Mouse (Mus musculus): Measurements from ENCODE around the gene Foxk1. TPM values are rescaled to one million over a fixed set of nuclear protein-coding genes. Genes with fewer than 3 reads are reported as not detected.

The Foxk1 gene
- 3.1 and 5.1 TPM in 2 replicates for polyA plus RNA-seq (2015; fragmentation: Nextera tagmentation; extraction: Ambion mirVana)

GRCm38 (mm10) chr5:142400981-142401640, at the start of gene Foxk1:
Gene Foxk1 (plus strand): TSS chr5:142401497.
- peak within 1 kb of the TSS; percentile 92 for H3K4me3 ChIP-seq (ENCODE audit: low read length)
- H3K27ac ChIP-seq (ENCODE audit: low read depth, low read length): peak within 1 kb of the TSS; percentile 91
- H3K27me3 ChIP-seq (replicated peaks; ENCODE audit: control insufficient read depth, insufficient read depth, low read length): no peaks in the 10 kb centered on the region
- under 1% methylated on average over 33 of the region's 60 CpGs for WGBS
- peak; percentile 94 for ATAC-seq
- peak within 1 kb of the TSS; percentile 92 for H3K4me2 ChIP-seq (ENCODE audit: low read length)
- H3K36me3 ChIP-seq (ENCODE audit: control insufficient read depth, insufficient read depth, low read length): no peaks in the 10 kb centered on the region
- H3K9ac ChIP-seq (ENCODE audit: low read depth, low read length): peak within 1 kb of the TSS; percentile 96
- no peaks in the 10 kb centered on the region for H3K9me3 ChIP-seq (ENCODE audit: control insufficient read depth, low read length)
- peaks cover 33% of the 10 kb centered on the region for H3K4me1 ChIP-seq (ENCODE audit: control insufficient read depth, insufficient read depth, low read depth, low read length)

DNA sequence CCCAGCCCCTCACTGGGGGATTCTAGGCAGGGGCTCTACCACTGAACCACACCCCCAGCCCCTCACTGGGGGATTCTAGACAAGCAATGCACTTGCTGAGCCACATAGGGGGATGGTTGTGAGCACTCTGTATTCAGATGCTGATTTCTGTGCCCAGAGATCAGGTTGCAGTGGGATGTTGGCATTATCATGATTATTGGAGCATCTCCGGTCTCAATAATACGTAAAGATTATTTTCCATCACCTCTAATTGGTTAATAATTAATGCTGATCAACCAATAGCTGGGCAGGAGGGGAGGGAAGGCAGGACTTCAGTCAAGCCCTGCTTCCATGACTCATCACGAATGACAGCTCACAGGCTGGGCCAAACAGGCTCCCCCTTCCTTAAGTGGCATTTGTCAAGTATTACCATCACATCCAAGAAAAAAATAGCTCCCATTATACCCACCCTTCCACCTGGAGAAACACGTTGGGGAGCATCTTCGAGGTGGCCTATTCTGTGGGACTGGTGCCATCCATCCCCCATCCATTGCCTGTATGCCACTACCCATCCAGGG, 48.9 kb upstream of the Foxk1 start:
- Histone ChIP-seq H3K4me1 (ENCODE audit: control insufficient read depth, insufficient read depth, low read depth, low read length) (no peaks in the 10 kb centered on the region), H3K4me3 (ENCODE audit: low read length) (no peak overlapping the region), H3K9ac (ENCODE audit: low read depth, low read length) (no peak overlapping the region), H3K27me3 (replicated peaks; ENCODE audit: control insufficient read depth, insufficient read depth, low read length) (no peaks in the 10 kb centered on the region), H3K36me3 (ENCODE audit: control insufficient read depth, insufficient read depth, low read length) (no peaks in the 10 kb centered on the region), H3K4me2 (ENCODE audit: low read length) (no peak overlapping the region), H3K9me3 (ENCODE audit: control insufficient read depth, low read length) (peaks cover 3% of the 10 kb centered on the region; the same call in 1 of the 2 replicates), H3K27ac (ENCODE audit: low read depth, low read length) (no peak overlapping the region)
- no peak for ATAC-seq
- 89% methylated on average over 5 of the region's 5 CpGs for WGBS

DNA sequence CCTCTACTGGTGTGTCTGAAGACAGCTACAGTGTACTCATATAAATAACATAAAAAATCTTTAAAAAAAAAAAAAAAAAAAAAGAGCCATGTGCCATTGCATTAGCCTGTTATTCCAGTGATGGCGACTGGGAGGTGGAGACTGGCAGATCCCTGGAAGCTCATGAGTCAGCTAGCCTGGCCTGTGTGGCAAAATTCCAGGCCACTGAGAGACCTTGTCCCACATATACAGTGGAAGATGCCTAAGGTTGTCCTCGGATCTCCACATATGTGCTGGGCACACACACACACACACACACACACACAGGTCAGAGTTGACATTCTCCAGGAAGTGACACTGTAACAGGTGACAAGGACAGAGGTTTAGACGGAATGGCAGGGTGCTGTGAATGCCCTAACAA, 46.2 kb upstream of the Foxk1 start:
- Histone ChIP-seq H3K9ac (ENCODE audit: low read depth, low read length) (no peak overlapping the region), H3K4me3 (ENCODE audit: low read length) (no peak overlapping the region), H3K4me1 (ENCODE audit: control insufficient read depth, insufficient read depth, low read depth, low read length) (no peaks in the 10 kb centered on the region), H3K36me3 (ENCODE audit: control insufficient read depth, insufficient read depth, low read length) (no peaks in the 10 kb centered on the region), H3K27ac (ENCODE audit: low read depth, low read length) (no peak overlapping the region), H3K9me3 (ENCODE audit: control insufficient read depth, low read length) (no peaks in the 10 kb centered on the region), H3K27me3 (replicated peaks; ENCODE audit: control insufficient read depth, insufficient read depth, low read length) (no peaks in the 10 kb centered on the region), H3K4me2 (ENCODE audit: low read length) (no peak overlapping the region)
- ATAC-seq: no peak
- 88% methylated on average over 3 of the region's 3 CpGs for WGBS

DNA sequence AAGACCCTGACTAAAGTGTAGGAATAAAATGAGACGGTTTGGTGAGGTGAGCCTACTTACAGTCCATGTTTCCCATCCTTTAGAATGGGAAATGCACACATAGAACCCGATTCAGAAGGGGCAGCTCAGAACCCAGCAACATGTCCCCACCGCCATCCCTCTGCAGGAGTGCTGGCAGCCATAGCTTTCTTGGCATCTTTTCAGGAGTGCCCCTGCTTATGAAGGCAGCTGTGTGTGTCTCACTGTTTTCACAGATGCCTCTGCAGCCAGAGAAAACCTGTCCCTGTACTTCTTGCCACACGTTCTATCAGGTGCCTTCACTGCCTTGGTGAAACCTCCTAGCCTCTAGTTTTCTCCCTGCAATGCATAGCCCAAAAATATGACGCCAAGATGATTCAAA, 40.1 kb upstream of the Foxk1 start:
- Histone ChIP-seq H3K4me3 (ENCODE audit: low read length) (no peak overlapping the region), H3K27me3 (replicated peaks; ENCODE audit: control insufficient read depth, insufficient read depth, low read length) (no peaks in the 10 kb centered on the region), H3K4me2 (ENCODE audit: low read length) (no peak overlapping the region), H3K9me3 (ENCODE audit: control insufficient read depth, low read length) (no peaks in the 10 kb centered on the region), H3K27ac (ENCODE audit: low read depth, low read length) (no peak overlapping the region), H3K36me3 (ENCODE audit: control insufficient read depth, insufficient read depth, low read length) (no peaks in the 10 kb centered on the region), H3K4me1 (ENCODE audit: control insufficient read depth, insufficient read depth, low read depth, low read length) (no peaks in the 10 kb centered on the region), H3K9ac (ENCODE audit: low read depth, low read length) (no peak overlapping the region)
- no peak for ATAC-seq
- WGBS: 49% methylated on average over 5 of the region's 5 CpGs

DNA sequence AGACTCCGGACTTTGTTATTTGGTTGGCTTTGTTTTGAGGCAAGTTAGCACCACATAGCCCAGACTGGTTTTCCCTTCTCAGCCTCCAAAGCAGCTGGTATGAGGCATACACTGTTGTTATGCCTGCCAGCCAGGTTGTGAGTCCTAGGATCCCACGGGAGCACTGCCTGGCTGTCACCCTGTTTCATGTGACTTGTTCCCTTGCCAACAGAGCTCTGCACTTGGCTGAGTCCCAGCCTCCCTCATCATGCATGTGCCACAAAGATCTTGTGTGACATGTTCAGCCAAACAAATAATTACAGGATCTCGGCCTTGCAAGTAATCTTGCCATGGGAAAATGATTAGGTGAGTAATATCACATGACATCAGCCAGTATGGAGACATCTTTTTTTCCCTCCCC, 38.4 kb upstream of the Foxk1 start:
- Histone ChIP-seq H3K4me2 (ENCODE audit: low read length) (no peak overlapping the region), H3K4me3 (ENCODE audit: low read length) (no peak overlapping the region), H3K4me1 (ENCODE audit: control insufficient read depth, insufficient read depth, low read depth, low read length) (peaks cover 5% of the 10 kb centered on the region), H3K36me3 (ENCODE audit: control insufficient read depth, insufficient read depth, low read length) (no peaks in the 10 kb centered on the region), H3K9me3 (ENCODE audit: control insufficient read depth, low read length) (no peaks in the 10 kb centered on the region), H3K27ac (ENCODE audit: low read depth, low read length) (peak overlapping the region; percentile 29; the same call in 1 of the 2 replicates), H3K27me3 (replicated peaks; ENCODE audit: control insufficient read depth, insufficient read depth, low read length) (no peaks in the 10 kb centered on the region), H3K9ac (ENCODE audit: low read depth, low read length) (no peak overlapping the region)
- 47% methylated on average over 3 of the region's 3 CpGs for WGBS
- ATAC-seq: 0 out of 2 replicates have a peak, but pooled peaks have one; percentile 10

GRCm38 (mm10) chr5:142364095-142364494, 37.2 kb upstream of the Foxk1 start:
- Histone ChIP-seq H3K4me1 (ENCODE audit: control insufficient read depth, insufficient read depth, low read depth, low read length) (peaks cover 10% of the 10 kb centered on the region), H3K27me3 (replicated peaks; ENCODE audit: control insufficient read depth, insufficient read depth, low read length) (no peaks in the 10 kb centered on the region), H3K4me3 (ENCODE audit: low read length) (no peak overlapping the region), H3K9me3 (ENCODE audit: control insufficient read depth, low read length) (no peaks in the 10 kb centered on the region), H3K4me2 (ENCODE audit: low read length) (no peak overlapping the region), H3K9ac (ENCODE audit: low read depth, low read length) (no peak overlapping the region), H3K36me3 (ENCODE audit: control insufficient read depth, insufficient read depth, low read length) (no peaks in the 10 kb centered on the region), H3K27ac (ENCODE audit: low read depth, low read length) (no peak overlapping the region)
- ATAC-seq: no peak
- WGBS: 61% methylated on average over 5 of the region's 5 CpGs

GRCm38 (mm10) chr5:142367085-142368081, 33.9 kb upstream of the Foxk1 start:
- under 1% methylated on average over 83 of the region's 83 CpGs for WGBS
- H3K9ac ChIP-seq (ENCODE audit: low read depth, low read length): peak overlapping the region; percentile 64
- H3K9me3 ChIP-seq (ENCODE audit: control insufficient read depth, low read length): no peaks in the 10 kb centered on the region
- H3K36me3 ChIP-seq (ENCODE audit: control insufficient read depth, insufficient read depth, low read length): no peaks in the 10 kb centered on the region
- H3K4me2 ChIP-seq (ENCODE audit: low read length): peak overlapping the region; percentile 59
- peaks cover 10% of the 10 kb centered on the region for H3K4me1 ChIP-seq (ENCODE audit: control insufficient read depth, insufficient read depth, low read depth, low read length)
- H3K27me3 ChIP-seq (replicated peaks; ENCODE audit: control insufficient read depth, insufficient read depth, low read length): no peaks in the 10 kb centered on the region
- peak overlapping the region; percentile 51 for H3K27ac ChIP-seq (ENCODE audit: low read depth, low read length)
- peak; percentile 92 for ATAC-seq
- peak overlapping the region; percentile 57 for H3K4me3 ChIP-seq (ENCODE audit: low read length)

GRCm38 (mm10) chr5:142368122-142368521, 33.2 kb upstream of the Foxk1 start:
- 67% methylated on average over 5 of the region's 5 CpGs for WGBS
- Histone ChIP-seq H3K9me3 (ENCODE audit: control insufficient read depth, low read length) (no peaks in the 10 kb centered on the region), H3K9ac (ENCODE audit: low read depth, low read length) (peak overlapping the region; percentile 64), H3K4me3 (ENCODE audit: low read length) (peak overlapping the region; percentile 57), H3K27me3 (replicated peaks; ENCODE audit: control insufficient read depth, insufficient read depth, low read length) (no peaks in the 10 kb centered on the region), H3K4me2 (ENCODE audit: low read length) (peak overlapping the region; percentile 59), H3K36me3 (ENCODE audit: control insufficient read depth, insufficient read depth, low read length) (no peaks in the 10 kb centered on the region), H3K27ac (ENCODE audit: low read depth, low read length) (peak overlapping the region; percentile 51), H3K4me1 (ENCODE audit: control insufficient read depth, insufficient read depth, low read depth, low read length) (peaks cover 10% of the 10 kb centered on the region)
- ATAC-seq: no peak

Measured in hindbrain, embryonic 16.5 days (tissue).